Mouse (Mus musculus): ENCODE measurements around the gene Ucn2. TPM values are rescaled to one million over a fixed set of nuclear protein-coding genes. Genes with fewer than 3 reads are reported as not detected.

Gene Ucn2
- polyA plus RNA-seq, 1 experiment = 2.1 TPM

GRCm38 (mm10) chr9:108992085-108992469 is 6.3 kb downstream of the Ucn2 start:
- DNase-seq (ENCODE audit: low read depth) = no peak

- no peak for DNase-seq (ENCODE audit: low read depth)
These were observed 7.0 kb downstream of the Ucn2 start for GRCm38 (mm10) chr9:108992620-108993361.

- DNase-seq (ENCODE audit: low read depth) = no peak
These were observed 10.6 kb downstream of the Ucn2 start for GRCm38 (mm10) chr9:108996411-108996810.

- DNase-seq (ENCODE audit: low read depth) = no peak
These were observed 12.7 kb downstream of the Ucn2 start for GRCm38 (mm10) chr9:108998287-108999166.

- no peak for DNase-seq (ENCODE audit: low read depth)
These were observed 13.3 kb downstream of the Ucn2 start for GRCm38 (mm10) chr9:108999167-108999526.

- no peak for DNase-seq (ENCODE audit: low read depth)
These were observed 14.9 kb downstream of the Ucn2 start for GRCm38 (mm10) chr9:109000726-109001125.

- DNase-seq (ENCODE audit: low read depth) = no peak
These were observed 17.4 kb downstream of the Ucn2 start for GRCm38 (mm10) chr9:109003201-109003600.

GRCm38 (mm10) chr9:109007025-109007780 is 21.4 kb downstream of the Ucn2 start:
- DNase-seq (ENCODE audit: low read depth) = no peak

GRCm38 (mm10) chr9:109008081-109008480 is 22.3 kb downstream of the Ucn2 start:
- no peak for DNase-seq (ENCODE audit: low read depth)

- no peak for DNase-seq (ENCODE audit: low read depth)
These were observed 23.3 kb downstream of the Ucn2 start for GRCm38 (mm10) chr9:109008994-109009635.

- no peak for DNase-seq (ENCODE audit: low read depth)
These were observed 24.0 kb downstream of the Ucn2 start for GRCm38 (mm10) chr9:109009636-109010315.

GRCm38 (mm10) chr9:109010316-109010690 is 24.5 kb downstream of the Ucn2 start:
- no peak for DNase-seq (ENCODE audit: low read depth)

GRCm38 (mm10) chr9:109015397-109015796 is 29.6 kb downstream of the Ucn2 start:
- DNase-seq (ENCODE audit: low read depth) = no peak

- no peak for DNase-seq (ENCODE audit: low read depth)
These were observed 31.3 kb downstream of the Ucn2 start for GRCm38 (mm10) chr9:109016973-109017604.

GRCm38 (mm10) chr9:109021428-109021827 is 35.6 kb downstream of the Ucn2 start:
- DNase-seq (ENCODE audit: low read depth) = no peak

GRCm38 (mm10) chr9:109022866-109023685 is 37.3 kb downstream of the Ucn2 start:
- DNase-seq (ENCODE audit: low read depth) = no peak

GRCm38 (mm10) chr9:109027521-109027920 is 41.7 kb downstream of the Ucn2 start:
- DNase-seq (ENCODE audit: low read depth) = no peak

GRCm38 (mm10) chr9:109028421-109028820 is 42.6 kb downstream of the Ucn2 start:
- no peak for DNase-seq (ENCODE audit: low read depth)

GRCm38 (mm10) chr9:109028919-109029318 is 43.1 kb downstream of the Ucn2 start:
- DNase-seq (ENCODE audit: low read depth) = no peak

- DNase-seq (ENCODE audit: low read depth) = no peak
These were observed 44.5 kb downstream of the Ucn2 start for GRCm38 (mm10) chr9:109030312-109030711.
